Mouse (Mus musculus) testis, adult 2 months (tissue): ENCODE measurements around the gene Lmo1. TPM values are rescaled to one million over a fixed set of nuclear protein-coding genes. Genes with fewer than 3 reads are reported as not detected.

Experiments used
- H3K27ac ChIP-seq: fragments of 200-500 bp; 2 replicates; pipeline ENCODE4 v1.5.1; 2012; ENCODE audit warnings: low read depth, low read length; ENCODE audit not compliant: control insufficient read depth, insufficient read depth
- H3K27me3 ChIP-seq: fragments of 200-500 bp; 2 replicates; pipeline ENCODE4 v1.6.1; 2012; ENCODE audit warnings: mild to moderate bottlenecking, low read length, moderate library complexity; ENCODE audit not compliant: control insufficient read depth, insufficient read depth
- H3K36me3 ChIP-seq: fragments of 200-500 bp; 2 replicates; pipeline ENCODE4 v1.6.1; 2012; ENCODE audit warnings: mild to moderate bottlenecking, low read length; ENCODE audit not compliant: control insufficient read depth, insufficient read depth
- H3K4me1 ChIP-seq: fragments of 200-500 bp; 2 replicates; pipeline ENCODE4 v1.6.1; 2012; ENCODE audit warnings: low read length; ENCODE audit not compliant: control insufficient read depth, insufficient read depth
- H3K4me3 ChIP-seq: fragments of 200-500 bp; 2 replicates; pipeline ENCODE4 v1.5.1; 2012; ENCODE audit warnings: low read depth, mild to moderate bottlenecking, low read length, moderate library complexity, mixed read lengths; ENCODE audit not compliant: control insufficient read depth
- CTCF ChIP-seq: fragments of 200-500 bp; IDR thresholded peaks from 2 replicates; pipeline ENCODE4 v1.5.1; 2012; ENCODE audit warnings: low read depth, mild to moderate bottlenecking, inconsistent platforms, low read length, moderate library complexity; ENCODE audit not compliant: control insufficient read depth, insufficient read depth, insufficient replicate concordance
- POLR2A ChIP-seq: fragments of 200-500 bp; IDR thresholded peaks from 2 replicates; pipeline ENCODE4 v1.6.1; 2012; ENCODE audit warnings: low read depth, mild to moderate bottlenecking, inconsistent platforms, low read length, moderate library complexity; ENCODE audit not compliant: control insufficient read depth
- polyA plus RNA-seq: library from polyadenylated mRNA; depleted of rRNA; stranded (reverse); fragments of >200 nt; gene quantifications from 2 replicates; pipeline ENCODE4 v1.2.3, GENCODE M21; 2012; rRNA removed

The Lmo1 gene
- polyA plus RNA-seq: 4.6 and 5.0 TPM in 2 replicates

DNA sequence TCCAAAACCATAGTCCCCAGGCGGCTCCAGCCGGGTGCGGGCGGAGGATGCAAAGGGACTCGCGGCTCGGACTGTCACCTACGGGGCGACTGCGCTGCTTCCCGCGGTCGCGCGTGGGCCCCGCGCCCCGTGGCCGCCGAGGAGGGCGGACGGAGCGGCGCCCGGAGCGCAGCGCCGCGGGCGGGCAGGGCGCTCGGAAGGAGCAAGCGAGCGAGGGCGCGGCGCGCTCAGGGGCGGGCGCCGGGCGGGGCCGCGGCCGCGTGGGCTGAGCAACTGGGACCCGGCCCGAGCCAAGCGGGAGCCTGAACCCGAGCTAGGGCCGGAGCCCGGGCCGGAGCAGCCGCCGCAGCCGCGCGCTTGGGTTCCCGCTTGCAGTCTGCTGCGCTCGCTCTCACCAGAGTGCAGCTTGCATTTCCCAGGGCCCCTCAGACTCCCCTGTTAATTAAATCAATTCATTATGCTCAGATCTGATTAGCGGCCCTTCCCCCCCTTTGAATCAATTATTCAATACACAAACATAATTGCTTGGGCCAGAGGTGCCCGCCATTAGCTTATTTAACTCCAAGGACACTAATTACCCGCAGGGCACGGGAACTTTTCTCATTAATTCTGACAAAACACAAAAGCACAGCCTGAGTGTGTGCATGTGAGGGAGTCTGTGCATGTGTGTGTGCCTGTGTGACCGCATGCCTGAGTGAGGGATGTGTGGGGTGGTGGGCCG is at the start of gene Lmo1:
TSS of gene Lmo1 (minus strand) at position 259 of the 721 bp plus-strand sequence.
- Histone ChIP-seq H3K4me1 (peaks cover 3% of the 10 kb centered on the region), H3K4me3 (peak within 1 kb of the TSS; percentile 75), H3K36me3 (no peaks in the 10 kb centered on the region), H3K27me3 (no peaks in the 10 kb centered on the region), H3K27ac (no peak within 1 kb of the TSS)
- TF ChIP-seq POLR2A: no peak
- no peak for TF ChIP-seq CTCF

DNA sequence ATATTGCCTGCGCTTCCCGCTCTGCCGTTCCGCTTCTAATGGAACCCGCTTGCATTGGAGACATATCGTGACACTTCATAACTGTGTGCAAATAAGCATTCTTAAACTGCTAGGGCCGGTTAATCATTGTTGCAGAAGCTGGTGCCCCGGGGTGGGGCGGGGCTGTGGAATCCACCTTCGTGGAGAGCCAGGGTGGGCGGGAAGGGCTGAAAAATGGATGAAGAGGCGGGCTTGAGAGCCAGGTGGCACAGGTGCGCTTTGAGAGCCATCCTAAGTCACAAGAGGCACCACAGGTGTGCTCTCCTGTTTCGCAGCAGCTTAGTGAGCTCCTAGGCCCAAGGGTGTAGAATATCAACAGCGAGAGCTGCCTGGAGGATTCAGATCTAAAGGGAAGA is 46.7 kb upstream of the Lmo1 start:
- TF ChIP-seq CTCF (no peak), POLR2A (no peak)
- H3K27ac ChIP-seq: no peak overlapping the region
- H3K4me1 ChIP-seq: no peaks in the 10 kb centered on the region; the same call in none of the 2 replicates
- H3K4me3 ChIP-seq: no peak overlapping the region
- no peaks in the 10 kb centered on the region for H3K36me3 ChIP-seq
- no peaks in the 10 kb centered on the region for H3K27me3 ChIP-seq

DNA sequence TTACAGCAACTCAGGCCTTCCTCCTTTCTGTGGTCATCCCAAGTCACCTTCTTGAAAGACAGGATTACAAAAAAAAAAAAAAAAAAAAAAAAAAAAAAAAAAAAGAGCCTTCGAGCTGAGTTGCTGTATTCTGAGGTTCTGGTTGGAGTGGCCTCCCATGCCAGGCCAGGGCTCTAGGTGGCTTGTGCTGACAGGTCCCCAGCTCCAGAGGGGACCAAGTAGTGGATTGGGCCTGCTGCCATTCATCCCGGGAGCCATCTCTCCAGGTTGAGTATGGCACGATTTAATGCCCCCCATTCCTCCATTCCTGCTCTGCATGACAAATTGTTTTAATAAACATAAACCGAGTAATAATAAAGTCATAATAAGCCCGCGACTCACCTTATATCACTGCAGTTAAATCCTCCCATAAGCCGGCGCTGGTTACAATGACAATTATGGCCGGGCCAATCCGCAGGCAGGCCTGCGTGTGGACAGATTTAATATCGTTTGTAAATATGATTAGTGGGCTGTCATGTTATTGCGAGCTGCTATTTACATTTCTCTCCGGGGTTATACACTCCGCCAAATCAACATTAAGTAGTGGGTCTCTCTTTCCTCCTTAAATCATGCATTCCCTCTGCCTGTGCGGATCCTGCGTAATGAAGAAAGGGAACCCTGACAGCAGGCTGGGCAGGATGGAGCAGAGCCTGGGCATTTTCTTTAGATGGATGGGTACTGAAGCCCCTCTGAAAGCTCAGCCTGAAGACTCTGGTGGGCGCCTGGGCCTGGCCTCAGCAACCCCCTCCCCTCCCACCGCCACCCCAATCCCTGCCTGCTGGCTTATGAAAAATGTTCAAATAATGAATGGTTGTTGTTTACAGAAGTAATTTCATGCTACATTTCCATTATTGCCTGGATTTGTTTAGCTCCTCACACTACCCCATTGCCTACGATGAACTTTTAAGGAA is 46.0 kb upstream of the Lmo1 start:
- H3K27me3 ChIP-seq: no peaks in the 10 kb centered on the region
- H3K36me3 ChIP-seq: no peaks in the 10 kb centered on the region
- H3K27ac ChIP-seq: no peak overlapping the region
- H3K4me3 ChIP-seq: no peak overlapping the region
- H3K4me1 ChIP-seq: no peaks in the 10 kb centered on the region; the same call in none of the 2 replicates
- TF ChIP-seq CTCF (no peak), POLR2A (no peak)

DNA sequence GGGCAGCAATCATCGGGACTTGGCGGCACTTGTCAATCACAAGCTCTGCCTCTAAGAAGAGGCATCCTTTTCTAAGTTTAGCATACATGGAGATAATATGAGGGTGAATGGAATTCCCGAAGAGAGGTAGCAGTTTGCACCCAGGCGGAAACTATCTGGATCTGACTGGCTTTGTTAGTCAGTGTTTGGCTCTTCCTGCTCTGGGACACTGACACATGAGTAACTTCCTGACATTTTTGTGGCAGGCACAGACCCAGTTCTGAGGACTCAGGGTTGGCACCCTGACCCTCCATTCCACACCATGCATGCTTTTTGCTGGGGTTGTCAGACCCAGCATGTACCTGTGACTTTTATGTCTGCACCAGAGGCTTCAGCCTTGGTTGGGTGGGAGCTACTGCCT is 45.0 kb upstream of the Lmo1 start:
- no peaks in the 10 kb centered on the region for H3K27me3 ChIP-seq
- no peaks in the 10 kb centered on the region; the same call in none of the 2 replicates for H3K4me1 ChIP-seq
- H3K36me3 ChIP-seq: no peaks in the 10 kb centered on the region
- no peak overlapping the region for H3K27ac ChIP-seq
- no peak overlapping the region for H3K4me3 ChIP-seq
- TF ChIP-seq POLR2A: no peak
- no peak for TF ChIP-seq CTCF

DNA sequence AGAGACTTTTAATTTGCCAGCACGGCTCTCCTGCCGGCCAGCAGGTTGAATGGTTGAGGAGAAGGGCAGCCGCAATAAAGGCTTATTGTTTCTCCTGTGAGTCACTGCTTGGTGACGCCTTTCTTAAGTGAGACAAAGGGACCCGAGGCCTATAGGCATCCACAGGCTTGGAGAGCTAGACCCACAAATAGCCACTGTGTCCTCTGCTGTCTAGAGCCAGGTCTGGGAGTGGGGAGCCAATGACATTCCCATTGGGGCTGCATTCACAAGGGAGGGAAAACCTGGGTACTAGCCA is 43.9 kb upstream of the Lmo1 start:
- H3K27me3 ChIP-seq: no peaks in the 10 kb centered on the region

DNA sequence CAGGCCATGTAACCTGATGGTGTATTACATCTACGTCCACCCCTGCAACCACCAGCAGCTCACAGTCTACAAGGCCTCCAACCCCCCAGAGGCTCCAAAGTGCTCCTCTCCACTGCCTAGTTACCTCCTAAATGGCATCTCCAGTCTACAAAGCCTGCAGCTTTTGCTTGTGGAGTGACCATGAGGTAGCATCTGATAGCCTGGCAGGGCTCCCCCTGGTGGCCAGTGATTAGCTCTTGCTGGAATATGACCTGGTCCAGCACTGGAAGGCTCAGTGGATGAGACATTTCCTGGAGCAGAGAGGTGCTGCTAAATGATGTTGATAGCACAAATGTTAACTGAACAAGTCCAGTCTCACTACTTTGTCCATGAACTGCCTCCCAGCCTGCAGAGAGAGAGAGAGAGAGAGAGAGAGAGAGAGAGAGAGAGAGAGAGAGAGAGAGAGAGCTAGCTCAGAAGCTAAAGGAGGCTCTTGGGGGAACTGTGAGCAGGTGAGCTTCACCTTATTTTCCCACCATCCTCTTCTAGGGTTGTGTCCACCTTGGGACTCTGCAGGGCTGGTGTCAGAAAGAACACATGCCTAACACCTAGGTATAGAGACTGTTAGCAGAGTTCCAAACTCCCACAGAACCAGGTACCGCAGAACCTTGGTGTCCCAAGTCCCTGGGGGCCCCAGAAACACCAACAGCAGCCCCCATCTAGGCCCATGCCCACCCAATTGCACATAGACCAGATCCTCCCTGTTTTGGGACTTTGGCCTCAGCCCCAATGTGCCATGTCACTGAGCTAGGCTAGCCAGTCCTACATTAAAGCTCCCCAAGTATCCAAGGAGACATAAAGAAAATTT is 43.3 kb upstream of the Lmo1 start:
- H3K4me1 ChIP-seq: no peaks in the 10 kb centered on the region; the same call in none of the 2 replicates
- no peaks in the 10 kb centered on the region for H3K27me3 ChIP-seq
- no peak overlapping the region for H3K4me3 ChIP-seq
- no peaks in the 10 kb centered on the region for H3K36me3 ChIP-seq
- TF ChIP-seq CTCF (peak; percentile 66; the same call in 1 of the 2 replicates), POLR2A (no peak)
- H3K27ac ChIP-seq: no peak overlapping the region

More for the DNA sequence above, 43.9 kb upstream of the Lmo1 start:
- Histone ChIP-seq H3K36me3 (no peaks in the 10 kb centered on the region), H3K27ac (no peak overlapping the region), H3K4me3 (no peak overlapping the region), H3K4me1 (no peaks in the 10 kb centered on the region; the same call in none of the 2 replicates)
- no peak for TF ChIP-seq CTCF
- TF ChIP-seq POLR2A: no peak

DNA sequence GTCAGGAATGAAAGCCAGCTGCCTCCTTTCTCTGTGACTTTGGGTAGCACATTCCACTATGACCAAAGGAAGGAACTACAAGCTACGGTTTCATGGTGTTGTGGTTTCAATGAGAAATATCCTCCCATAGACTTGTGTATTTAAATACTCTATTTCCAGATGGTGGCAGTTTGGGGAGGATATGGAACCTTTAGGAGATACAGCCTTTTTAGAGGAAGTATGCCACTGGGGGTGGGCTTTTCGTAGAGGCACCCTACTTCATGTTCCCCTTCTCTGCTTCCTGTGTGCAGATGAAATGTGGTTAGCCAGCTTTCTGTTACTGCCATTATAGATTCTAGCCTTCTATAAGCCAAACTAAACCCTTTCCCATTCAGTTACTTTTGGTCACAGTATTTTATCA is 34.8 kb upstream of the Lmo1 start:
- Histone ChIP-seq H3K4me3 (no peak overlapping the region), H3K4me1 (no peaks in the 10 kb centered on the region; the same call in 1 of the 2 replicates), H3K36me3 (no peaks in the 10 kb centered on the region), H3K27ac (no peak overlapping the region), H3K27me3 (no peaks in the 10 kb centered on the region)
- TF ChIP-seq POLR2A: no peak
- TF ChIP-seq CTCF: no peak
